Mouse (Mus musculus) stomach, embryonic 14.5 days (tissue): ENCODE results near the gene Copg1. TPM values are rescaled to one million over a fixed set of nuclear protein-coding genes. Genes with fewer than 3 reads are reported as not detected.

Experiments
- ATAC-seq: fragments of 200-750 bp; cut with Nextera tagmentation; 2 replicates; pipeline ENCODE4 v1.8.0; 2017; ENCODE audit warnings: low read depth, moderate TSS enrichment; ENCODE audit not compliant: insufficient number of reproducible peaks, insufficient read depth, low FRiP score
- H3K27ac ChIP-seq: fragments of 300-500 bp; sonication (generic); 2 replicates; pipeline ENCODE4 v1.5.1; 2014; ENCODE audit warnings: mild to moderate bottlenecking, low read length, moderate library complexity, mixed read lengths
- H3K27me3 ChIP-seq: fragments of 300-500 bp; sonication (generic); 2 replicates; pipeline ENCODE4 v1.6.1; 2014; ENCODE audit warnings: low read length, control low read depth, mixed read lengths; ENCODE audit not compliant: control insufficient read depth, insufficient read depth
- H3K36me3 ChIP-seq: fragments of 300-500 bp; sonication (generic); 2 replicates; pipeline ENCODE4 v1.6.1; 2014; ENCODE audit warnings: mild to moderate bottlenecking, control low read depth, low read length, moderate library complexity, mixed read lengths; ENCODE audit not compliant: control insufficient read depth, insufficient read depth
- H3K4me1 ChIP-seq: fragments of 300-500 bp; sonication (generic); 2 replicates; pipeline ENCODE4 v1.6.1; 2014; ENCODE audit warnings: low read length, control low read depth, mixed read lengths; ENCODE audit not compliant: control insufficient read depth, insufficient read depth
- H3K4me2 ChIP-seq: fragments of 300-500 bp; sonication (generic); replicated peaks from 2 replicates; pipeline ENCODE4 v1.6.1; 2014; ENCODE audit warnings: low read depth, low read length, control low read depth
- H3K4me3 ChIP-seq: fragments of 300-500 bp; sonication (generic); 2 replicates; pipeline ENCODE4 v1.5.1; 2014; ENCODE audit warnings: low read depth, low read length, control low read depth
- H3K9ac ChIP-seq: fragments of 300-500 bp; sonication (generic); replicated peaks from 2 replicates; pipeline ENCODE4 v1.6.1; 2014; ENCODE audit warnings: low read depth, mild to moderate bottlenecking, control low read depth, low read length, moderate library complexity, mixed read lengths
- H3K9me3 ChIP-seq: fragments of 300-500 bp; sonication (generic); 2 replicates; pipeline ENCODE4 v1.6.1; 2016; ENCODE audit warnings: low read depth, low read length, control low read depth; ENCODE audit not compliant: control insufficient read depth
- WGBS: fragments of 180-500 bp; shearing (Covaris S2); extraction: QIAGEN DNeasy Blood & Tissue Kit; methylation state at CpG from one replicate; pipeline ENCODE4 v1.1.7; 2014; 5-methylcytosine and 5-hydroxymethylcytosine counted together
- polyA plus RNA-seq: library from polyadenylated mRNA; unstranded; fragments of >200 nt; fragmentation: Nextera tagmentation; extraction: Ambion mirVana; gene quantifications from 2 replicates; pipeline ENCODE4 v1.2.1, GENCODE M21; 2014

The Copg1 gene
- polyA plus RNA-seq, 1 experiment from 2014 or later = 164 TPM

- H3K9ac ChIP-seq = no peak overlapping the region
- H3K9me3 ChIP-seq = no peaks in the 10 kb centered on the region
- no peaks in the 10 kb centered on the region for H3K27me3 ChIP-seq
- no peak overlapping the region for H3K4me3 ChIP-seq
- no peak overlapping the region for H3K4me2 ChIP-seq
- no peak overlapping the region for H3K27ac ChIP-seq
- no peak for ATAC-seq
- no peaks in the 10 kb centered on the region for H3K4me1 ChIP-seq
- 81% methylated on average over 3 of the region's 3 CpGs for WGBS
- H3K36me3 ChIP-seq = no peaks in the 10 kb centered on the region
These were observed 5.4 kb upstream of the Copg1 start for GRCm38 (mm10) chr6:87882221-87882620.

GRCm38 (mm10) chr6:87882816-87883215 is 4.8 kb upstream of the Copg1 start:
- Histone ChIP-seq H3K4me2 (no peak overlapping the region), H3K27ac (no peak overlapping the region), H3K4me3 (no peak overlapping the region), H3K9ac (no peak overlapping the region), H3K9me3 (no peaks in the 10 kb centered on the region), H3K4me1 (no peaks in the 10 kb centered on the region), H3K27me3 (no peaks in the 10 kb centered on the region), H3K36me3 (no peaks in the 10 kb centered on the region)
- 63% methylated on average over 4 of the region's 4 CpGs for WGBS
- ATAC-seq = no peak

GRCm38 (mm10) chr6:87886721-87887120 is 893 bp upstream of the Copg1 start:
- no peak overlapping the region for H3K9ac ChIP-seq
- no peaks in the 10 kb centered on the region for H3K9me3 ChIP-seq
- 0 out of 2 replicates have a peak, but pooled peaks cover 6% of the 10 kb centered on the region for H3K4me1 ChIP-seq
- no peak for ATAC-seq
- no peak overlapping the region for H3K4me3 ChIP-seq
- H3K27ac ChIP-seq = 0 out of 2 replicates have a peak overlapping the region, but pooled peaks have one; percentile 1
- H3K27me3 ChIP-seq = no peaks in the 10 kb centered on the region
- H3K4me2 ChIP-seq = no peak overlapping the region
- H3K36me3 ChIP-seq = peaks cover 23% of the 10 kb centered on the region
- 68% methylated on average over 1 of the region's 1 CpGs for WGBS

GRCm38 (mm10) chr6:87893931-87894330 is 6.3 kb downstream of the Copg1 start:
- Histone ChIP-seq H3K4me3 (no peak overlapping the region), H3K9me3 (no peaks in the 10 kb centered on the region), H3K9ac (no peak overlapping the region), H3K27ac (no peak overlapping the region), H3K4me2 (no peak overlapping the region), H3K36me3 (peaks cover 92% of the 10 kb centered on the region), H3K4me1 (0 out of 2 replicates have a peak, but pooled peaks cover 1% of the 10 kb centered on the region), H3K27me3 (no peaks in the 10 kb centered on the region)
- WGBS = 95% methylated on average over 7 of the region's 7 CpGs
- no peak for ATAC-seq

- no peak for ATAC-seq
- Histone ChIP-seq H3K36me3 (peaks cover 92% of the 10 kb centered on the region), H3K9me3 (no peaks in the 10 kb centered on the region), H3K4me2 (no peak overlapping the region), H3K4me3 (no peak overlapping the region), H3K4me1 (no peaks in the 10 kb centered on the region), H3K27ac (no peak overlapping the region), H3K27me3 (no peaks in the 10 kb centered on the region), H3K9ac (no peak overlapping the region)
- 93% methylated on average over 10 of the region's 10 CpGs for WGBS
These were observed 10.4 kb downstream of the Copg1 start for GRCm38 (mm10) chr6:87898028-87898427.

GRCm38 (mm10) chr6:87906632-87907031 is 19.0 kb downstream of the Copg1 start:
- H3K27ac ChIP-seq = no peak overlapping the region
- 67% methylated on average over 5 of the region's 5 CpGs for WGBS
- no peak overlapping the region for H3K9ac ChIP-seq
- no peaks in the 10 kb centered on the region for H3K9me3 ChIP-seq
- H3K4me1 ChIP-seq = no peaks in the 10 kb centered on the region
- peaks cover 88% of the 10 kb centered on the region for H3K36me3 ChIP-seq
- no peak for ATAC-seq
- H3K27me3 ChIP-seq = no peaks in the 10 kb centered on the region
- no peak overlapping the region for H3K4me3 ChIP-seq
- no peak overlapping the region for H3K4me2 ChIP-seq

GRCm38 (mm10) chr6:87909181-87909580 is 21.6 kb downstream of the Copg1 start:
- no peaks in the 10 kb centered on the region for H3K27me3 ChIP-seq
- H3K4me2 ChIP-seq = no peak overlapping the region
- no peak overlapping the region for H3K27ac ChIP-seq
- no peaks in the 10 kb centered on the region for H3K4me1 ChIP-seq
- WGBS = 89% methylated on average over 6 of the region's 6 CpGs
- H3K9ac ChIP-seq = no peak overlapping the region
- ATAC-seq = no peak
- H3K9me3 ChIP-seq = no peaks in the 10 kb centered on the region
- no peak overlapping the region for H3K4me3 ChIP-seq
- H3K36me3 ChIP-seq = peaks cover 79% of the 10 kb centered on the region

DNA sequence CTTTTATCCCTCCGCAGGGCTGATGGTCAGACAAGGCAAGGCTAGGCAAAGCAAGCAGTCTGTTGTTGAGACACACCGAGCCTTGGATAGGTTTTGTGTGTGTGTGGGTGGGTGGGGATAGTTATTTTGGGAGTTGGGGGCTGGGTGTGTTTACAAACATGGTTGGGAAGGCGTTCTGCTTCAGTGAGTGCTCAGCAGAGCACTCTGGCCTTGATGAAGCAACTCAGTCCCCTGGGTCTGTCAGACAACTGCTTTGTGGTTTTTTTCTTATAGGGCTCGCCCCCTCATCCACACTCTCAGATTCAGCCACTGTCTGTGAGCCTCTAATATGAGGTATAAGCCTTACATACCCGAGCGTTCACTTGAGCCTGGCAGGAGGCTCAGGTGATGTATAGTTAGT is 23.9 kb downstream of the Copg1 start:
- peaks cover 60% of the 10 kb centered on the region for H3K36me3 ChIP-seq

GRCm38 (mm10) chr6:87913661-87914325 is 26.2 kb downstream of the Copg1 start, which contains the start of gene Hmces:
Gene Hmces (plus strand): TSS chr6:87913935.
- Histone ChIP-seq H3K9ac (peak within 1 kb of the TSS; percentile 71), H3K4me1 (0 out of 2 replicates have a peak, but pooled peaks cover 7% of the 10 kb centered on the region), H3K4me3 (peak within 1 kb of the TSS; percentile 62), H3K36me3 (peaks cover 55% of the 10 kb centered on the region), H3K4me2 (peak within 1 kb of the TSS; percentile 79), H3K27ac (peak within 1 kb of the TSS; percentile 79), H3K9me3 (no peaks in the 10 kb centered on the region), H3K27me3 (no peaks in the 10 kb centered on the region)
- peak; percentile 89 for ATAC-seq
- WGBS = under 1% methylated on average over 46 of the region's 62 CpGs

More for the DNA sequence above, 23.9 kb downstream of the Copg1 start:
- Histone ChIP-seq H3K4me2 (no peak overlapping the region), H3K4me1 (0 out of 2 replicates have a peak, but pooled peaks cover 7% of the 10 kb centered on the region), H3K9ac (no peak overlapping the region), H3K27me3 (no peaks in the 10 kb centered on the region), H3K4me3 (no peak overlapping the region), H3K27ac (no peak overlapping the region), H3K9me3 (no peaks in the 10 kb centered on the region)
- ATAC-seq = no peak
- WGBS = 73% methylated on average over 6 of the region's 6 CpGs
